Mouse (Mus musculus): ENCODE measurements around the gene Pkd1. TPM values are rescaled to one million over a fixed set of nuclear protein-coding genes. Genes with fewer than 3 reads are reported as not detected.

The Pkd1 gene
- total RNA-seq, 1 experiment from 2014 or later = 13.3 TPM

DNA sequence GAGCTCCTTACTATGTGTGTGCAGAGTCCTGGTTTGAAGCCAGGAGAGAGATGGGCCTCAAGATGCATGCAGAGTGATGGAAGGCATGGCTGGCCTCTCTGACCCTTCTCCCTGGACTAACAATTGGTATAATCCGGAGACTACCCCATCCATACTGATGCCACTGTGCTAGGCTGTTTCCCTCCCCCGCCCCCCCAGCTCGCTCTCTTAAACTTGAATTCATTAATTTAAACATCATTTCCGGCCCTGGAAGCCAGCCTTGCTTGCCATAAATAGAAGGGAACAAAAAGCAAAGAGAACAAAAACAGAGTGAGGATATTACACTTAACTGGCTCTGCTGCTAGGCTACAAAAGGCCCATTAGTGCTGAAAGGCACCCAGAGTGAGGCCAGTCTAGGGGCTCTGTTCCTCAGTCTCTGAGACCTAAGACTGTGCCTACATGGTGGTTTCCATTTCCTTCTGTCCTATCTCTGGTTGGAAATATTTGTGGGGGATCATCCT, 9.0 kb downstream of the Pkd1 start:
- 0 out of 4 replicates have a peak, but pooled peaks of 1 of the 2 experiments have one; percentile 34 for ATAC-seq (replicated peaks in 1 of 2; ENCODE audit: insufficient read depth in 1 of 2, low FRiP score in 2 of 2, low TSS enrichment in 1 of 2, low read depth in 1 of 2, poor library complexity in 2 of 2, severe bottlenecking in 2 of 2)

DNA sequence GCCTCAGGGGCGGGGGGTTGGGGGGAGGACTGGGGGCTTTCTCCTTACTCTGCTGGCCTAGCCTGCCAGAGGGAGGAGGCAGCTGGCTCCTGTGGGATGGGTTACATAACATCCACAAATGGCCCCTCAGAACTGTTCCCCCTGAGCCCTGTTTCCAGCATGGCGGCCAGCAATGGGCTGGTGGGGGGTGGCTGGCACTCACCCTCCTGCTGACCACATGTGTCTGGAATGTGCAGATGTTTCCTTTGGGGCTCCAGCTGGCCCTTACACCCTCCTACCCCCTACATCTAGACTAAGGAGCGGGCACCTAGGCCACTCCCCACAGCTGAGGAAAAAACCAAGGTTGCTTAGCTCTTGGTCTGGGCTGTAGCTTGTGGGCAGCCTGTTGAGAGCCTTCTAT, 9.5 kb downstream of the Pkd1 start:
- ATAC-seq (replicated peaks in 1 of 2; ENCODE audit: insufficient read depth in 1 of 2, low FRiP score in 2 of 2, low TSS enrichment in 1 of 2, low read depth in 1 of 2, poor library complexity in 2 of 2, severe bottlenecking in 2 of 2) = peak; percentile 85 to 88

DNA sequence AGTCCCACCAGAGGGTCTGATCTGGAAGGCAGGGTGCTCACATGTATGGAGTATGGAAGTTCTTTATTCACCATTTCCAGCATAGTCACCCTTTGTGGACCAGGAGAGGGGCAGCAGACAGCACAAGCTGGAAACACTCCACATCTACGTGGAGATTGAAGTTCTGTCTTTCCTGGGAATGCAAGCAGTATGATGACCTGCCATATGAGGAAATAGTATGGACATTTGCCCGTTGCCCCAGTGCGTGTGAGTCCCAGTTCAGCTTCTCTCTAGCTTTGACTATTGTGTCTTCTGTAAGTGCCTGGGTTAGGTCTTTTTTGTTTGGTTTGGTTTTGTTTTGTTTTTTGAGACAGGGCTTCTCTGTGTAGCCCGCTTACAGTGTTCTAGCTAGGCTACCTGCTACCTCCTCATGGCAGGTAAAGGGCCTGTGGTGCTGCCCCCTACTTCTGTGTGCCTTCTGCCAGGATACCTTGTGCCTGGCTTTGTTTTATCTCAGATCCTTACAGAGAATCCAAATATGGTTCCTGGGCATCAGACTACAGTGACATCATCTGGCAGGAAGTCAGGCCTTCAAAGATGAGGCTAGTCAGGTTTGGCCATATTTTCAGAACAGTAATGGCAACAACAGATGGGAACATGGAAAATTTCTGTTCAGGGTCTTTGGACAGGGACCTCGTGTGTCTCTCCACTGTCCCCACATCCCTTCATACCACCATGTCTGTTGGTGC, 10.8 kb downstream of the Pkd1 start:
- ATAC-seq (replicated peaks in 1 of 2; ENCODE audit: insufficient read depth in 1 of 2, low FRiP score in 2 of 2, low TSS enrichment in 1 of 2, low read depth in 1 of 2, poor library complexity in 2 of 2, severe bottlenecking in 2 of 2) = no peak

DNA sequence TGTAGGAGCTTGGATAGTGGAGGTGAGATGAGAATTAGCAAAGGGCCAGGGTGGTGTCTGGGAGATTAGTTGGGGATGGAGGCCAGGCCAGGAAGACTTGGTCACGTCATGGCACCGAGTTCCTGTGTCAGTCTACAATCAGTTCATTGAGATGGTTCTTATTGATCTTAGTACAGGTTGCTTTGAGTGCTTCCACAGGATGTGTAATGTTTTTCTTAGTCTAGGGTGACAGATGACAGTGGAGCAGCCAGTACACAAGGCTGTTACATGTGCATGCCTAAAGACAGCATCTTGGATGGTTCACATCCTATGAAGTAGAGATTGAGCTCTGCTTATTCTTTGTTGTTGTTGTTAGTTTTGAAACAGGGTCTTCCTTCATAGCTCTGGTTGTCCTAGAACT, 12.0 kb downstream of the Pkd1 start:
- no peak for ATAC-seq (replicated peaks in 1 of 2; ENCODE audit: insufficient read depth in 1 of 2, low FRiP score in 2 of 2, low TSS enrichment in 1 of 2, low read depth in 1 of 2, poor library complexity in 2 of 2, severe bottlenecking in 2 of 2)

DNA sequence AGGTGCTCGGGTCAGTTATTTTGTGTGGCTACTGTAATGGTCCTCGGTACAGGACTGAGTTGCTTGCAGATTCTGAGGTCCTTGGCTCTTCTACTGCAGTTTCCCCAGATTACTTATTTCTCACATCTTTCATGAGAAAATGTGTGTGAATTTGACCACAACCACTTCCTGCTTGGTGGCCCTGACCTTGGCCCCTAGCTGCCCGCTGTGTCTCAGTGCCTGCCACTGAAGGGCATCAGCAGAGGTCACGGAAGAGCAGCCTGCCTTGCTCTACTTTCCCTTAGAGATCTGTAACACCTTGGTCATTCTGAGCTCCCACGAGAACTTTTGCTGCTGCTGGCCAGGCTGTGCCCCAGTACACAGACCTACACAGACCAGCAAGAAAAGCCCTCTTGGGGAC, 14.0 kb downstream of the Pkd1 start:
- no peak for ATAC-seq (replicated peaks in 1 of 2; ENCODE audit: insufficient read depth in 1 of 2, low FRiP score in 2 of 2, low TSS enrichment in 1 of 2, low read depth in 1 of 2, poor library complexity in 2 of 2, severe bottlenecking in 2 of 2)

DNA sequence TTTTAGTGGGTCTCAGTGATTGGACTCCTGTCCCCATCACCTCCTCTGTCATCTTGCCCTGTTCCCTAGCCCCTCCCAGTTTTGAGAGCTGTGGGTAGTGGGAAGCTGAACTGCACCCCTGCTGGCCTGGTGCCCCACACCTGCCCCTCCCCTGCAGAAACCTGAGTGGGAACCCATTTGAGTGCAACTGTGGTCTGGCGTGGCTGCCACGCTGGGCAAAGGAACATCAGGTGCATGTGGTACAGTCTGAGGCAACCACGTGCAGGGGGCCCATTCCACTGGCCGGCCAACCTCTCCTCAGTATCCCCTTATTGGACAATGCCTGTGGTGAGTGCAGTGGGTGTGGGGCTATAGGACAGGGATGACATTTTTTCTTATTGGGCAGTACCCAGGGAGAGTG, 14.8 kb downstream of the Pkd1 start:
- no peak for ATAC-seq (replicated peaks in 1 of 2; ENCODE audit: insufficient read depth in 1 of 2, low FRiP score in 2 of 2, low TSS enrichment in 1 of 2, low read depth in 1 of 2, poor library complexity in 2 of 2, severe bottlenecking in 2 of 2)

DNA sequence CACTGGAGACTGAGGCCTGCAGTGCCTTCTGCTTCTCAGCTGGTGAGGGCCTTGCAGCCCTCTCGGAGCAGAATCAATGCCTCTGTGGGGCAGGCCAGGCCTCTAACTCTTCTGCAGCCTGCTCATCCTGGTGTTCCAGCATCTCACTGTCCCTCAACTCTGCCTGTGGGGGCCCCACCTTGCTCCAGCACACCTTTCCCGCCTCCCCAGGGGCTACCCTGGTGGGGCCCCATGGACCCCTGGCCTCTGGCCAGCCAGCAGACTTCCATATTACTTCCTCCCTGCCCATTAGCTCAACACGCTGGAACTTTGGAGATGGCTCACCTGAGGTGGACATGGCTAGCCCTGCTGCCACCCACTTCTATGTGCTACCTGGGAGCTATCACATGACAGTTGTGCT, 15.5 kb downstream of the Pkd1 start:
- no peak for ATAC-seq (replicated peaks in 1 of 2; ENCODE audit: insufficient read depth in 1 of 2, low FRiP score in 2 of 2, low TSS enrichment in 1 of 2, low read depth in 1 of 2, poor library complexity in 2 of 2, severe bottlenecking in 2 of 2)

DNA sequence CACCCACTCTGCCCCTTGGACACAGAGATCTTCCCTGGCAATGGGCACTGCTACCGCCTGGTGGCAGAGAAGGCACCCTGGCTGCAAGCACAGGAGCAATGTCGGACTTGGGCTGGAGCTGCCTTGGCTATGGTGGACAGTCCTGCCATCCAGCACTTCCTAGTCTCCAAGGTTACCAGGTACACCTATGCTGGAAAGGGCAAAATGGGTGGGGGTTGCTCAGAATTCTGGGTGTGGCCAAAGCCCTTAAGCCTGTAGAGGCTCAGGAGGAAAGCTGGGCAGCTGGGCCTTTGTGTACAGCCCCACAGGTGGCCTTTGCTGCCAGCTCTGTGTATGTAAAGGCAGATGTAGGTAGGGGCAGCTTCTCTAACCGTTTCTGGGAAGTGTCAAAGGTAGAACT, 16.2 kb downstream of the Pkd1 start:
- no peak for ATAC-seq (replicated peaks in 1 of 2; ENCODE audit: insufficient read depth in 1 of 2, low FRiP score in 2 of 2, low TSS enrichment in 1 of 2, low read depth in 1 of 2, poor library complexity in 2 of 2, severe bottlenecking in 2 of 2)

DNA sequence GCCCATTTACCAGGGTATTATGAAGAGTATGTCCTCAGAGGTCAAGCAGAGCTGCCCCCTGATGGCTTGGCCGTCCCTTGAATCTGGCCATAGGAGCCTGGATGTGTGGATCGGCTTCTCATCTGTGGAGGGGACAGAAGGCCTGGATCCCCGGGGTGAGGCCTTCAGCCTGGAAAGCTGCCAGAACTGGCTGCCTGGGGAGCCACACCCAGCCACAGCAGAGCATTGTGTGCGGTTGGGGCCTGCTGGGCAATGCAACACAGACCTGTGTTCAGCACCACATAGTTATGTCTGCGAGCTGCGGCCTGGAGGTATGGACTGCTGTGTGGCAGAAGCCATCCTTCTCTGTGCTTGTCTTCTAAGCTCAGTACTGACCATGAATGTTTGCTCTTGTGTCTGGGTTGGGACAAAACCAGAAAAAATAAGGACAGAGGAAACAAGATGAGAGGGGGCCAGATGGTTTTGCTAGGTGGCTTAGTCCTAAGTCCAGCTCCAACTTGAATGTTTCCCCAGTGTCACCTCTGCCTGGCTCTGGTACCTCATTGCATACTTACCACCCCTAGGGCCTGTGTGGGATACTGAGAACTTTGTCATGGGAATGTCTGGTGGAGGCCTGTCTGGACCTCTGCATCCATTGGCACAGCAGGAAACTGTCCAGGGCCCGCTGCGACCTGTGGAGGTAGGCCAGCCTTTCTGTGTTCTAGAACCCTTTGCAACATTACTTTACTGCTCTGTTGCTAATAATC, 17.6 kb downstream of the Pkd1 start:
- no peak for ATAC-seq (replicated peaks in 1 of 2; ENCODE audit: insufficient read depth in 1 of 2, low FRiP score in 2 of 2, low TSS enrichment in 1 of 2, low read depth in 1 of 2, poor library complexity in 2 of 2, severe bottlenecking in 2 of 2)

DNA sequence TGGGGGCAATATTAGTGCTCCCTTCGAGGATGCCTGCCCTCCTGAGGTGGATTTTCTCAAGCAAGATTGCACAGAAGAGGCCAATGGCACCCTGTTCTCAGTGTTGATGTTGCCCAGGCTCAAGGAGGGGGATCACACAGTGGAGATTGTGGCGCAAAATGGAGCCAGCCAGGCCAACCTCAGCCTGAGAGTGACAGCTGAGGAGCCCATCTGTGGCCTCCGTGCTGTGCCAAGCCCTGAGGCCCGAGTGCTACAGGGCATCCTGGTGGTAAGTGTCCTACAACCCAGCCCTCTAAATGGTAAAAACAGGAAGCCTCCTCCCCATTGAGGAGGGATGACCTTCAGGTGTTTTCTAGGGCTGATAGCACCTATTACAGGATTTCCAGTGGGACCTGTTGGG, 20.2 kb downstream of the Pkd1 start:
- ATAC-seq (replicated peaks in 1 of 2; ENCODE audit: insufficient read depth in 1 of 2, low FRiP score in 2 of 2, low TSS enrichment in 1 of 2, low read depth in 1 of 2, poor library complexity in 2 of 2, severe bottlenecking in 2 of 2) = no peak

DNA sequence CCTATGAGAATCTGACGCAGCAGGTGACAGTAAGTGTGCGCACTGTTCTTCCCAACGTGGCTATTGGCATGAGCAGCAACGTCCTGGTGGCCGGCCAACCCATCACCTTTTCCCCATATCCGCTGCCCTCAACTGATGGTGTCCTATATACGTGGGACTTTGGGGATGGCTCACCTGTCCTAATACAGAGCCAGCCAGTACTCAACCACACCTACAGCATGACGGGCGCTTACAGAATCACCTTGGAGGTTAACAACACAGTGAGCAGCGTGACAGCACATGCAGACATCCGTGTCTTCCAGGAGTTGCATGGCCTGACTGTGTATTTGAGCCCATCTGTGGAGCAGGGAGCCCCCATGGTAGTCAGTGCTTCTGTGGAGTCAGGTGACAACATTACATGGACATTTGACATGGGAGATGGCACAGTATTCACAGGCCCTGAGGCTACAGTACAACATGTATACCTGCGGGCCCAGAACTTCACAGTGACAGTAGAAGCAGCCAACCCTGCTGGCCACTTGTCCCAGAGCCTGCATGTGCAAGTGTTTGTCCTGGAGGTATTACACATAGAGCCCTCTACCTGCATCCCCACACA, 23.1 kb downstream of the Pkd1 start:
- ATAC-seq (replicated peaks in 1 of 2; ENCODE audit: insufficient read depth in 1 of 2, low FRiP score in 2 of 2, low TSS enrichment in 1 of 2, low read depth in 1 of 2, poor library complexity in 2 of 2, severe bottlenecking in 2 of 2) = no peak

DNA sequence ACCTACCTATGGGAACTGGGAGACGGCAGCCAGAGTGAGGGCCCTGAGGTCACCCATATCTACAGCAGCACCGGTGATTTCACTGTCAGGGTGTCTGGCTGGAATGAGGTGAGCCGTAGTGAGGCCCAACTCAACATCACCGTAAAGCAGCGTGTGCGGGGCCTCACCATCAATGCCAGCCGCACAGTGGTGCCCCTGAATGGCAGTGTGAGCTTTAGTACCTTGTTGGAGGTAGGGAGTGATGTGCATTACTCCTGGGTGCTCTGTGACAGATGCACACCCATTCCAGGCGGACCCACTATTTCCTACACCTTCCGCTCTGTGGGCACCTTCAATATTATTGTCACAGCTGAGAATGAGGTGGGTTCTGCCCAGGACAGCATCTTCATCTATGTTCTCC, 24.2 kb downstream of the Pkd1 start:
- ATAC-seq (replicated peaks in 1 of 2; ENCODE audit: insufficient read depth in 1 of 2, low FRiP score in 2 of 2, low TSS enrichment in 1 of 2, low read depth in 1 of 2, poor library complexity in 2 of 2, severe bottlenecking in 2 of 2) = no peak

DNA sequence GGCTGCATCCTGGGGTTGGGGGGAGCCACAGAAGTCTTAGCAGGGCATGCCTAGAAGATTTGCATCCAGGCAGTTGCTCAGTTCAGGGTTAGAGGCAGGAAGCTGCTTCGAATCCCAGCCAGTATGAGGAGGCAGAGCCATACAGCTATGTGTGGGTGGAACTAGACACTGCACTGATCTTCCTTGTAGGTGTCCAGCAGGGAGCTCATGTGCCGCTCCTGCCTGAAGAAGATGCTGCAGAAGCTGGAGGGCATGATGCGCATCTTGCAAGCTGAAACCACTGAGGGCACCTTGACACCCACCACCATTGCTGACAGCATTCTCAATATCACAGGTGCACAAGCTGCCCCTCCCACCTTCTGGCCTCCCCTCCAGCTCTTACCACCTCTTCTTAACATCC, 29.9 kb downstream of the Pkd1 start:
- no peak for ATAC-seq (replicated peaks in 1 of 2; ENCODE audit: insufficient read depth in 1 of 2, low FRiP score in 2 of 2, low TSS enrichment in 1 of 2, low read depth in 1 of 2, poor library complexity in 2 of 2, severe bottlenecking in 2 of 2)

DNA sequence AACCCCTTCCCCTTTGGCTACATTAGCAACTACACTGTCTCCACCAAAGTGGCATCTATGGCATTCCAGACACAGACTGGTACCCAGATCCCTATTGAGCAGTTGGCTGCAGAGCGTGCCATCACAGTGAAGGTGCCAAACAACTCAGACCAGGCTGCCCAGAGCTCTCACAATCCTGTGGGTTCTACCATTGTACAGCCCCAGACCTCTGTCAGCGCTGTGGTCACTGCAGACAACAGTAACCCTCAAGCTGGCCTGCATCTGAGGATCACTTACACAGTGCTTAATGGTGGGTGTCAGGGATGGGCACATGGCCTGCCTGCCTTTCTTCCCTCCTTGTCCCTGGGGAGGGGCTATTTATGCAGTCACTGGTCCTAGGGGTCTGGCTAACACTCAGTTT, 30.7 kb downstream of the Pkd1 start:
- no peak for ATAC-seq (replicated peaks in 1 of 2; ENCODE audit: insufficient read depth in 1 of 2, low FRiP score in 2 of 2, low TSS enrichment in 1 of 2, low read depth in 1 of 2, poor library complexity in 2 of 2, severe bottlenecking in 2 of 2)

DNA sequence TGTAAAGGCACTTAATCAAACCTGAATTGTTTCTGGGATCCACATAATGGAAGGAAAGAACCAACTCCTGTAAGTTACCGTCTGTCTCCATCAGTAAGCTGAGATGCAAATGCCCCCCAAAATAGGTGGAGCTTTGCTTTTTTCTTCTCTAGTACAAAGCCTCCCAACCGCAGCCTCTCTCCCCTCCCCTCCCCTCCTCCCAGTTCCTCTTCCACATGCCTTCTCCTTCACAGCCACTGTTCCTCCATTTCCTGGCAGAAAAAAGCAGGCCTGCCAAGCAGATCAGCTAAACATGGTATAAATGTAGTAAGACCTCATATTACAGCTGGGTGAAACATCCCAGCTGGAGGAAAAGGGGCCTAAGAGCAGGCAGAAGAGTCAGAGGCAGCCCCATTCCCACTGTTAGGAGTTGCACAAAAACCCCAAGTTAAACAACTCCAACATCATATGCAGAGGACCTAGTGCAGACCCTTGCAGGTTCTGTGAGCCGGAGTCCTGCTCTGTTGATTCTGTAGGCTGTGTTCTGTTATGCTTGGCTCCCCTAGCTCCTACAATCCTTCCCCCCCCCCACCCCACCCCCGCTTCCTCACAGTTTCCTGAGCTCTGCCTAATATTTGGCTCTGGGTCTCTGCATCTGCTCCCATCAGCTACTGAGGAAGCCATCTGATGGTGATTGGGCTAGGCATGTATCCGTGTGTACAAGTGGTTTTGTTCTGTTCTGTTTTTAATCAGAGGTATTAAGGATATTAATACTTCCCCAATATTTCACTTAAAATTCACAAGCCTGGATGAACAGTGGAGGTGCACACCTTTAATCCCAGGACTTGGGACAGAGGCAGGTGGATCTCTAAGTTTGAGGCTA, 34.2 kb downstream of the Pkd1 start:
- peak; percentile 39 to 41; a peak in 3 of 4 replicates for ATAC-seq (replicated peaks in 1 of 2; ENCODE audit: insufficient read depth in 1 of 2, low FRiP score in 2 of 2, low TSS enrichment in 1 of 2, low read depth in 1 of 2, poor library complexity in 2 of 2, severe bottlenecking in 2 of 2)

DNA sequence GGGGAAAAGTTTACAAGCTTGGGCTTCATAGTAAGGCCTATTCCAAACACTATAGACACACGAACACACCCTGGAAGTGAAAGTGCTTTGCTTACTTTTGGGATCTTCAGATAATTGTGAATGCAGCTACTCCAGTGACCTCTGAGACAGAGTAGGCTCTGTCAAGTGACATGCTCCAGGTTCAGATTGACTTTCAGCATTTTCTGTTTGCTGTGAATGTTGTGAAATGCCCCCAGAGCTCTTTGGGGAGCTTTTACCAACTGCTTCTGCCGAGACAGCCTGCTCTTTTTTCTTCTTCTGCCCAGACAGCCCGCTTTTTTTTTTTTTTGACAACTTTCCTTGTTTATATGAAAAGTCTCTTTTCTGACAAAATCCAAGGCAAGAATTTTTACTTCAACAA, 34.9 kb downstream of the Pkd1 start:
- no peak for ATAC-seq (replicated peaks in 1 of 2; ENCODE audit: insufficient read depth in 1 of 2, low FRiP score in 2 of 2, low TSS enrichment in 1 of 2, low read depth in 1 of 2, poor library complexity in 2 of 2, severe bottlenecking in 2 of 2)

DNA sequence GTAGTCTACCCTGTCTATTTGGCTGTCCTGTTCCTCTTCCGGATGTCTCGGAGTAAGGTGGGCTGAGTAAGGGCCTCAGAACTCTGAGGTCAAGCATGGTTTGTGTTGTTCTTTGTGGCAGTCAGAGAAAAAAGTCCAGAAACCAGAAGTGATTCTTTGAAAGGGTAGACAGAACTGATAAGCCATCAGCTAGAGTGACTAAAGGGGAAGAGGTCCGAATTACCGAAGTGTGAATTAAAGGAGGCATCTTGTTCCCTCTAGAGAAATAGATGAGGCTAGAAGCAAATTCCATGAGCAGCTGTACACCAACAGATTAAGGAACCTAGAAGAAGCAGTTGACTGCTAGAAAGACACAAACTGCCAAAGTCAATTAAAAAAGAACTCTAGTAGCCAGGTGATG, 36.9 kb downstream of the Pkd1 start:
- no peak for ATAC-seq (replicated peaks in 1 of 2; ENCODE audit: insufficient read depth in 1 of 2, low FRiP score in 2 of 2, low TSS enrichment in 1 of 2, low read depth in 1 of 2, poor library complexity in 2 of 2, severe bottlenecking in 2 of 2)

DNA sequence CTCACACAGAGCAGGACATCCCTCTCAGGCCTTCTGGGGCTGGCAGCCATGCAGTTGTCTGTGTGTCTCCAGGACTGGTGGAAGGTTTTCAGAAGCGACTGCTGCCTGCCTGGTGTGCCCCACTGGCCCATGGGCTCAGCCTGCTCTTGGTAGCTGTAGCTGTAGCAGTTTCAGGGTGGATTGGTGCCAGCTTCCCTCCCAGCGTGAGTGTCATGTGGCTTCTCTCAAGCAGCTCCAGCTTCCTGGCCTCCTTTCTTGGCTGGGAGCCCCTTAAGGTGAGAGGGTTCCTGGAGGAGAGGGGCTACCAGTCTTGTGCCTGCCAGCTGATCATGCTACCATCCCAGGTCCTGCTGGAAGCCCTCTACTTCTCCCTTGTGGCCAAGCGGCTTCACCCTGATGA, 41.3 kb downstream of the Pkd1 start:
- no peak for ATAC-seq (replicated peaks in 1 of 2; ENCODE audit: insufficient read depth in 1 of 2, low FRiP score in 2 of 2, low TSS enrichment in 1 of 2, low read depth in 1 of 2, poor library complexity in 2 of 2, severe bottlenecking in 2 of 2)

All from hematopoietic stem cell, adult 5-6 weeks (primary cell).